Mouse (Mus musculus) right cerebral cortex, adult 18-20 months (tissue): ENCODE data around the gene H2-D1.
"Not testable (repeated sequence)": the region's sequence is repeated elsewhere in the genome, so short reads cannot be mapped to it uniquely, and the experiment has no call there.

Experiments
- DNase-seq: peaks from one replicate; pipeline ENCODE4 v3.0.0; 2022; ENCODE audit warnings: mixed read lengths

H2-D1 gene

DNA sequence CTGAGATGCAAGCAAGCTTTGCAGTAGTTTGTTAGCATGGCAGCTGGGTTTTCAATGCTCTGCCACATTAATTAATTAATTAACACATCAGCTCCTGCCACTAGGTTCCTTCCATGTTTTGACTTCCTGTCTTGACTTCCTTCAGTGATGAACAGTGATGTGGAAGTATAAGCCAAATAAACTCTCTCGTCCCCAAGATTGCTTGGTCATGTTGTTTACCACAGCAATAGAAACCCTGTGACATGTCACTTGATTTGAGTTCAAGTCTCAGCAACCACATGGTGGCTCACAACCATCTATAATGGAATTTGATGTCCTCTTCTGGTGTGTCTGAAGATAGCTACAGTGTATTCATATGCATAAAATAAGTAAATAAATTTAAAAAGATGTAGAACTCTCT lies 5.2 kb upstream of the H2-D1 start:
- no peak for DNase-seq

DNA sequence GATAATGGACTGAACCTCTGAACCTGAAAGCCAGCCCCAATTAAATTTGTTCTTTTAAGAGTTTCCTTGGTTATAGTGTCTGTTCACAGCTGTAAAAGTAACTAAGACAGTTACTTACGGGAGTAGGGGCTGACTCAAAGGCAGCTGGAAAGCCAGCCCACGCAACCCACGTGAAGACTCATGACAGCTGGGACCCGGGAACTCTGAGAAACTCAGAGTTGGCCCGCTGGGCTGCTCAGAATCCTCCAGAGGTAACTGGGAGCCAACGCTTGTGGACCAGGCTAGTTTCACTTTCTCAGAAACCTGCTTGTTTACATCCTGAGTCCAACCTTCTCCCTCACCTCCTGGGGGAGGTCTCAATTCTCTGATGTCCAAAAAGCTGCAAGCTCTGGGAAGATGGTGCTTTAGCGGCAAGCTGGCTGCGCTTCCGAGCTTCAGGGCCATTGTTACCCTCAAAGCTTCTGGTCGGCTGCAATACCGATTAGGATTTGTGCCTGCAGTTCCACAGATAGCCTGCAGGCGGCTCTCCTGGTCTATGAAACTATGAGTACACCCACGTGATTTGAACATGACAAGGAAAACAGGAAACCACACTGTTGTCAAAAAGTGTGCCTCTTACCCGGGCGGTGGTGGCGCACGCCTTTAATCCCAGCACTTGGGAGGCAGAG lies 4.6 kb upstream of the H2-D1 start:
- DNase-seq, result peak; percentile 92

DNA sequence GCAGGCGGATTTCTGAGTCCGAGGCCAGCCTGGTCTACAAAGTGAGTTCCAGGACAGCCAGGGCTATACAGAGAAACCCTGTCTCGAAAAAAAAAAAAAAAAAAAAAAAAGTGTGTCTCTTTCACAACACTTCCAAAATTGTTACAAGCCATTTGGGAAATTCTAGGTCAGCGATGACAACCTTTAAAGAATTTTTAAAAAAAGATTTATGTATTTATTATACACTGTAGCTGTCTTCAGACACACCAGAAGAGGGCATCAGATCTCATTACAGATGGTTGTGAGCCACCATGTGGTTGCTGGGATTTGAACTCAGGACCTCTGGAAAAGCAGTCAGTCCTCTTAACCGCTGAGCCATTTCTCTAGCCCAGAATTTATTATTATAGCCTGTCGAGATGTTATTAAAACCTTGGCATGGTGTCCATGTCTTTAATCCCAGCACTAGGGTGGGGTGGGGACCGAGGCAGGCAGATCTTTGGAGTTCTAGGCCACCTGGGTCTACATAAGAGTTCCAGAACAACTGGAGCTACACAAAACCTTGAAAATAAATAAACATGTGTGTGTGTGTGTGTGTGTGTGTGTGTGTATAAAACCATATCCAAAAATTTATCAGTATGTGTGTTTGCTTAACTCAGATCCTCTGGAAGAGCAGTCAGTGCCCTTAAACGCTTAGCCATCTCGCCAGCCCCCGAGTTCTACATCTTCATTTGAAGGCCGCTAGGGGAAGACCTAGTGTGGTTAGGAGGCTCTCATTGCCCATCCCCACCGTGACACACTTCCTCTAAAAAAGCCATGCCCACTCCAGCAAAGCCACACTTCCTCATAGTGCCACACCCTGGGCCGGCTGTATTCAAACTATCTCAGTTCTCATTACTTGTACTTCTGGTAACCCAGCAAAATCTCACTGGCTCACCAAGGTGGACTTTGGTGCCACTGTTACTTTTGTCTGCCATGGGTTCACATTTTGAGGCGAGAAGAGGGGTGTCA lies 3.7 kb upstream of the H2-D1 start:
- no peak for DNase-seq

DNA sequence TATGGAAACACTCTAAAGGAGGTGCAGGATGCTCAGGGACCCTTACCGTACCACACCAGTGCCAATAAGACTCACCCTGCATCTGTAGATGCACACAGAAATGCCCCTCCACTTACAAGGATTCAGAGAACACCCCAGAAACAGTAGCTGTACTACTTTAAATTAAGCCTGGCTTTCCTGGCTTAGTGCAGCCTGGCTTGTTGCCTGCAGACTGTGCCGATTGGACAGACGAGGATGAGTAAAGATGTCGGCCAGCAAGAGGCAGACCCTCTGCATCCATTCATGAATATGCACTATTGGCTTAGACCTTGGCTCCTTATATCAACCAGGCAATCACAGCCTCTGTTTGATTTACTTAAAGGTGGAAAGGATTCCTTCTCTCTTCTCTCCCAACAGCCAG lies 2.9 kb upstream of the H2-D1 start:
- DNase-seq, result no peak

DNA sequence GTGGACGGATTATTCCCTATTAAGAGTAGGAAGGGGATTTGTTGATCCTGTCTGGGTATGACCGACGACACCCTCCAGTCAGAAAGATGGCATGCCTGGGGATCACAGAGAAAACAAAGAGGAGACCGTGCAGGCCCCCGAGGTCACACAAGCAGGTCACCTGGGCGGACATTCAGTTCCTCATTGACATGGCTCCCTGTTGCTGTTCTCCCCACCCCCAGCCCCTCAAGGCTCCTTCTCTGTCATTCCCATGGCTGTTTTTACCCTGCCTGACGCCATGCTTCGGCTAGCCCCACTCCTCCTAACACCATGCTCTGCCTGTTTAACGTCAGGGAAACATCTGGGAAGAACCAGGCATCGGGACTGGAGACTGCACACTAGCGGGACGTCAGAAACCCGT lies 879 bp upstream of the H2-D1 start:
- no peak for DNase-seq

DNA sequence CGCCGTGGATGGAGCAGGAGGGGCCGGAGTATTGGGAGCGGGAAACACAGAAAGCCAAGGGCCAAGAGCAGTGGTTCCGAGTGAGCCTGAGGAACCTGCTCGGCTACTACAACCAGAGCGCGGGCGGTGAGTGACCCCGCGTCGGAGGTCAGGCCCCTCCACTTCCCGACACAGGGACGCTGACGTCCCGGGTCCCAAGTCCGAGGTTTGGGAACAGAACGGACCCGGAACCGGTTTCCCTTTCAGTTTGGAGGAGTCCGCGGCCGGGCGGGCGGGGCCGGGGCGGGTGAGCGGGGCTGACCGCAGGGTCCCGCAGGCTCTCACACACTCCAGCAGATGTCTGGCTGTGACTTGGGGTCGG lies 973 bp downstream of the H2-D1 start:
- no peak for DNase-seq

DNA sequence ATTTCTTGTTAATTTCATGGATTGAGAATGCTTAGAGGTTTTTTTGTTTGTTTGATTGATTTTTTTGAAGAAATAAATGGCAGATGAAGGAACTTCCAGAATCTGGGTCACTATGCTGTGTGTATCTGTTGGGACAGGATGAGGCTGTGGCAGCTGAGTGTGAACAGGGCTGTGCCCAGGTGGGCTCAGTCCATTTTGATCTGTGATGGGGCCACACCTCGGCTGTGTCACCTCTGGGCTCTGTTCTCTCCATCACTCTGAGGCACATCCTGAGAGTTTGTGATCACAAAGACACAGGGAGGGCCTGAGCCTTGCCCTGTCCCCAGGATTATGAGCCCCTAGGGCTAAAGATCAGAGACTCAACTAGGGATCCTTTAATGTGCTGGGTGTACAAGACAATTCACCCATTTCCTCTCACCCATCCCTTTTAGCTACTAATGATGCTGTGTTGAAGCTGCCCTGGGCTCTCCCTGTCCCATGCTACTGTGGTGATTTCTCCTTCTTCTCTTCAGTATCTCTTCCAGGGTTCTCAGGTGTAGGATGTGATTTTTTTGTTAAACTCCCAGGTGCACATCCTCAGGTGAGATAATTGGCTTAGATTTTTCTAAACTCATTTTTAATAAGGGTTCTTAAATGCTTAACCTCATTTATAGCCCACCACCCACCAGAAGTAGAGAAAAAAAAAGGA lies 5.0 kb downstream of the H2-D1 start:
- DNase-seq, result no peak

DNA sequence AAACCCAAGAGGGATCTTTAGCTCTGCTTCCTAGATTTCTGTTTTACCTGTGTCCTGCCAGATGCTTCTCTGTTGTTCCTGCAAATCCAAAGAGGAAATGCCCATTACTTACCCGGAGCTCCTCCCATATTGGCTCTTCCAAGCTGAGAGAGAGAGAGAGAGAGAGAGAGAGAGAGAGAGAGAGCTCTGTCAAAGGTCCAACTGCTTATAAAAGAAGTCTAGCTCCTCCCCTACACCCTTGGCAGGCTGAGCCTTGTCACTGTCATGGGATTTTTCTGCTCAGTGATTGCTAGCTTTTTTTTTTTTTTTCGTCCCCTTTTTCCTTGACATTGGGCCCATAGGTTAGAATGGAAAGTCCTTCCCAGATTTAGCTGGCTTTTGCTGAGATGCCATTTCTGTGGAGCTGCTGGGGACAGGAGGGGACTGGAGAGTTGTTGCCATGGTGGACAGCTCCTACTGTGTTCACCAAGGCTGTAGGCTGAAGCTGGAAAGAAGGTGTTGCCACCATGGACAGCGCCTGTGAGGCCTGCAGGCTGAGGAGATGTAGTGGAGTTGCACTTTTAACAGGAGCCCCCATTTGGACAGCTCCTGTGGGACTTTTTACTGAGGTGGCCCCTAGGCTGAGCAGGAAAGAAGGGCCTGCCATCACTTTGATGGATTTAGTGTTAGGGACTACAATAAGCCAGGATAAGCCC lies 7.3 kb downstream of the H2-D1 start:
- no peak for DNase-seq

DNA sequence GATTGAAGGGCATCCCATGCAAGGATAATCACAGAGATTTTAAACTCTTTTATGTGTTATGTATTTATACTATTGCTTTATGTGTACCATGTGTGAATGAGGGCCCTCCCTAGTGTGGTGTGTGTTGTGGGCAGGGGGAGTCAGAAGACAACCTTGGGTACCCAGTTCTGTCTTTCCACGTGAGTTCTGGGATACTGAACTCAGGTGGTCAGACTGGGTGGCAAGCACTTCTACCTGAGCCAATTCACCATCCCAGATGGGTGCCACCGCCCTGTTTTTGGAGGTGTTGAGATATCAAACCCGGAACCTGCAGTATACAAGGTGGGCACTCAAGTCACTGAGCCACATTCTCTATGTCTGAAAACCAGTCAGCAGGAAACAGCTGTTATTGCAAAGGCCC lies 9.7 kb downstream of the H2-D1 start:
- no peak for DNase-seq

DNA sequence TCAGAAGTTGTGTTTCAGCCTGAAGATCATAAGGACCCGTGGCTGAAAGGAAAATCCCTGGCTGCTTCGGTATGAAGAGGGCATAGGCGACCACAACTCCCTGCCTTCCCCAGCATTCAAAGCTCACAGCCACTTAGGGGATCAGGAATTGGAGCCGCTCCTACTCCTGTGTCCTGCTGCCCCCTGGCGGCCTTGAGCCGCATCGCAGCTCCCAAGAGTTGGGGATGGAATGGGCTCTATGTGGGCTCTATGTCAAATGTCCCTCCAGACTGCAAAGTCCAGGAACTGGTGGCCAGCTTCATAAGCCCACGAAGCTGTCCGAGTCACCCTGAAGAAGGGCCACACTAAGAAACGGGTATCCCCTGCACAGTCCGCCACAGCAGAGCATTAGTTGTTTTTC lies 12.2 kb downstream of the H2-D1 start:
- DNase-seq, result peak; percentile 83

DNA sequence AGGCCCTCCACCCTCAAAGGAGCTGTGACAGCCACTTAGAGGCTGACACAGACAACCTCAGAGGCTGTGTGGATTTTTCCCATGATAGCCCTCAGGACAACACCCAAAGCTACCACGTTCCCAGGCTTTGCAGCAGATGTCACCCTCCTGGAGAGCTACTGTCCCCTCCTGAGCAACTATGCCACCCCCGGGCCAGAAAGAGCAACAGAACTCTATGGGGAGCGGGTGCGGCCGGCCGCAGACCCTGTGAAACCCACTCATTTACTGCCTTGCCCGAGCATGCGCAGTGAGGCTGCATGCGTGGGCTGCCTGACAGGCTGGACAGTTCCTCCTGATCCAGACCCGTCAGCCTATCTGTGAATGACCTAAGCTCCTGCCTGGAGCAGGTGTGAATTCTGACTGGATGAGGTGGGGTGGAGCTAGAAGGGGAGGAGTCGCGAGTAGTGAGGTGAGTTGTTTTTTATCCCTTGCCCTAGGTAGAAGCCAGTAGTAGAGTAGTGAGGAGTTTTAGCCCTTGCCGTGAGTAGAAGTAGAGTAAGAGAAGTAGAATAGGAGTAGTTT lies 13.9 kb downstream of the H2-D1 start:
- no peak for DNase-seq

DNA sequence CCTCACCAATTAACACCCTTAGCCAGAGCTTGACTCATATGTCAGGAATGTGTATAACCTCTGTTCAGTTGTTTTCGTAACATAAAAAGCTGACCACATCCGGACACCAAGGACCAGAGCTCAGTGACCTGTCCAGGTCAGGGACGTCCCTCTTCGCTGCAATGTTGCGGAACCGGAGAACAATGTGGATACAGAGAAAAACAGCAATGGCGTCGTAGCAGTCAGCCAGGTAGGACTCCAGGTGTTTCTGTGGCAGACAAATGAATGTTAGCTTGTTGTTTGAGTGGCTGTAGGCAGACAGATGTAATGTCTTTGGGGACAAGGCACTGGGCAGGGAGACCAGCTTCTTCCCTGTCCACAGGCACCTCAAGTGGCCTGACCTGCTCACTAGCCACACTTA lies 15.5 kb downstream of the H2-D1 start:
- DNase-seq, result no peak

DNA sequence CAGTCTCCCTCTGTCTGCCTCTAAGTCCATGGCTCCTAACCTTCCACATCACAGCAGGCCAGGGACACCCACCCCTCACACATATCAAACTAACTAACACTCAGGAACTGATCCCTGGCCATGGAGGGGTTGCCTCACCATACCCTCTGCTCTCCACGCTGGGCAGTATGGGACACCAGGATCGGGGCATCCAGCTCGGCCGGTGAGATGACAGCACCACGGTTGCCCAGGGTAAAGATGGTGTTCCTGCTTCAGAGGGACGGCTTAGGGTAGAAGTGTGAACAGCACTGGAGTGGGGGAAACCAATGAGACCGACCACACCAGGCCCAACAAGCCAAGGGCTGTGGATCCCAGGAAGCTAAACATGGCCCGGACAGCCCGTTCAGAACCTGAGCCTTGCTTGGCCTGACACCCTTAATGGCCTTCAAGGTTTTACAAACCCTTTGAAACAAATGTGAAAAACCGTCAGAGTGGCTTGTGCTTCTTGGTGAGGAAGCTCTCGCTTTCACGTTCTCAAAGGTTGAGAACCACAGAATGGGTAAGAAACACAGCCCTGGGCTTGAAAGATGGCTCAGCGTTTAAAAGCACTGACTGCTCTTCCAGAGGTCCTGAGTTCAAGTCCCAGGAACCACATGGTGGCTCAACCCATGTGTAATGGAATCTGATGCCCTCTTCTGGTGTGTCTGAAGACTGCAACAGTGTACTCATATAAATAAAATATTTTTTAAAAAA lies 16.6 kb downstream of the H2-D1 start:
- no peak for DNase-seq

DNA sequence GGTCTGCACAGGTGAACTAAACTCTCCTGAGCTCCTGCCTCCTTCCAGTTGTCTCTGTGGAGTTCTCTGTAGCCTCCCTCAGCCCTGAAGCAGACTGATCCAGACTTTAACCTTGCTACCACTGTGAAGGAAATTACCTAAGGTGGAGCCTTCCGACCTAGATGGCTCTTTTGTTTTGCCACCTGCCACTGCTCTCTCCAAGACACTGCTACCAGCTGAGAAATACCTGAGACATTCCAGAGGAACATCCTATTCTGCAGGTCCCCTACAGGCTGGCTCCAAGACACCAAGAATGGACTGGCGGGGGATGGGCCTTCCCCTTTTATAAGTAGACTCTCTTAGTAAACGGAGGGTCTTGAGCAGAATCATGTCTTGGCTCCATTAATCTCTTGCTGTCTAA lies 17.7 kb downstream of the H2-D1 start:
- DNase-seq, result no peak

DNA sequence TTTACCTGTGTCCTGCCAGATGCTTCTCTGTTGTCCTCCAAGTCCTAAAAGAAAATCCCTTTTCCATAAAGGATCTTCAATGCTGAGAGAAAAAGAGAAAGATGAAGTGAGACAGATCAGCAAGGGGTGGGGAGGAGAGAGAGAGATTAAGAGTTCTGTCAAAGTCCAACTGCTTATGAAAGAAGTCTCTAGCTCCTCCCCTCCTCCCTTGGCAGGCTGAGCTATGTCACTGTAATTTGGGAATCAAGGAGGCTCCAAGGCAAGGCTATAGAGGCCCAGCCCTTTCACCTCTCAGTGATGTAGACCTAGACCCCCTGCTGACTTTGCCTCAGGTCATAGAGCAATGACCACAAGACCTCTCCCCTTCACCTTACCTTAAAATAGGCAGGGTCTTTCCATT lies 22.9 kb downstream of the H2-D1 start:
- DNase-seq, result no peak

DNA sequence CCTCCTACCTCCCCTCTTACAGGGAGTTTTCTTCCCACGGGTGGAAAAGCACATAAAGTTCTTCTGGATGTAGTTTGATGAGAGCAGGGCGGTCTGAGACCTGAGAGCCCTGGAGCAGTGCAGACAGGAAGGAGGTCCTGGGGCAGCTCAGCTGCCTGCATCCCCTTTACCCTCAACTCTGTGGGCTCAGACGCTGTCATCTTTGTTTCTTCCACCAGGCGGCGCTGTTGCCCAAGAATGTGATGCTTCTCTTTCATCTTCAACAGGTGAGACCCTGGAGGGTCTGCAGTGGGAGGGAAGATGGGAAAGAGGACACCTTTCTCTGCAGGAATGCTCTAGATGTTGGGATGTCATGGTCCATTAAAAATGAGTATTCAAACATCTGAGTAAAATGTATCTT lies 33.3 kb downstream of the H2-D1 start:
- not testable (repeated sequence) for DNase-seq

DNA sequence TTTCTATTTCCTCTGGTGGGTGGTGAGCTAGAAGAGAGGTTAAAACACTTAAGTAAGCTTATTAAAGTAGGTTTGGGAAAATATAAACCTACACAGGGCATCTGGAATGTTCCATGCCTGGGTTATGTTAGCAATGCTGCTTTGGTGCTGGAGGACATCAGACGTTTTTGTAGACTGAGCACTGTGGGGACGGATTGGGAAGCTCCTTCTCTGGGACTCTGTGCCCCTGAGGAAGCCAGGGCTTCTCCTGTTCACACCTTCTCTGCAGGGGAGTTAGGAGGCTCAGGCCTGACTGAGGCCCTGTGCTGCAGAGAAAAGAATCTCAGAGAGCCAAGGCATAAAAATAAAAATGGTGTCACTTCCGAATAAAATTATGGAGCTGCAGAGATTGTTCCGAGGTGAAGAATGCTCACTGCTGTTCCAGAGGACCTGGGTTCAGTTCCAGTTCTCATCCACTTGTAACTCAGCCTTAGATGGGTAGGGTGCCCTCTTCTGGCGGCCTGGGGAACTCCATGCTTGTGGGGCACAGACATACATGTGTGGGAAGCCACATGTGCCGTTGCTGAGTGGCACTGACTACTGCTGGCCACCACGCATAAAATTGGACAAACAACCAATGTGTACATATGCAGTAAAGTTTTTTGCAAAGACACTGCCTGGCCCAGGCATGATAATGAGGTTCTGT lies 37.9 kb downstream of the H2-D1 start:
- not testable (repeated sequence) for DNase-seq

DNA sequence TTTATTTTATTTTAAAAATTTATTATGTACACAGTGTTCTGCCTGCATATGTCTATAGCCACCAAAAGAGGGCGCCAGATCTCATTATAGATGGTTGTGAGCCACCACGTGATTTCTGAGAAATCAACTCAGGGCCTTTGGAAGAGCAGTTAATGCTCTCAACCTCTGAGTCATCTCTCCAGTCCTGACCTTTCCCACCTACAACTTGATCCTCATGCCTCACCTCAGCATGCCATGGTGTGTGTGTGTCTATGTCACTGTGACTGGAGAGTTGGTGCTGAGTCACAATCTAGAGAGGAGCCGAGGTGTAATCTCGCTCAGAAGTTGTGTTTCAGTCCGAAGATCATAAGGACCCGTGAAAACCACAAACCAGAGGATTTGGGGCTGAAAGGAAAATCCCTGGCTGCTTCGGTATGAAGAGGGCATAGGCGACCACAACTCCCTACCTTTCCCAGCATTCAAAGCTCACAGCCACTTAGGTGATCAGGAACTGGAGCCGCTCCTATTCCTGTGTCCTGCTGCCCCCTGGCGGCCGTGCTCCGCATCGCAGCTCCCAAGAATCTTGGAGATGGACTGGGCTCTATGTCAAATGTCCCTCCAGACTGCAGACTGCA lies 39.2 kb downstream of the H2-D1 start:
- DNase-seq, result peak; percentile 84

DNA sequence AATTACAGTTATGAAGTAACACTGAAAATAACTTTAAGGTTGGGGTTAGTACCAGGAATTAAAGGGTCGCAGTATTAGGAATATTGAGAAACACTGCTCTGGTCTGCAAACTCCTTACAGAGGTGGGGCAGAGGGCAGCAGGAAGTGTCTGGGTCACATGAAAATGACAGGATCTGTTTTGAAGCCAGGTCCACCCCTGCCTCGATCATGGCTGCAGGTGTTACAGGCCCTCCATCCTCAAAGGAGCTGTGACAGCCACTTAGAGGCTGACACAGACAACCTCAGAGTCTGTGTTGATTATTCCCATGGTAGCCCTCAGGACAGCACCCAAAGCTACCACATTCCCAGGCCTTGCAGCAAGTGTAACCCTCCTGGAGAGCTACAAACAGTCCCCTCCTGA lies 40.7 kb downstream of the H2-D1 start:
- no peak for DNase-seq

DNA sequence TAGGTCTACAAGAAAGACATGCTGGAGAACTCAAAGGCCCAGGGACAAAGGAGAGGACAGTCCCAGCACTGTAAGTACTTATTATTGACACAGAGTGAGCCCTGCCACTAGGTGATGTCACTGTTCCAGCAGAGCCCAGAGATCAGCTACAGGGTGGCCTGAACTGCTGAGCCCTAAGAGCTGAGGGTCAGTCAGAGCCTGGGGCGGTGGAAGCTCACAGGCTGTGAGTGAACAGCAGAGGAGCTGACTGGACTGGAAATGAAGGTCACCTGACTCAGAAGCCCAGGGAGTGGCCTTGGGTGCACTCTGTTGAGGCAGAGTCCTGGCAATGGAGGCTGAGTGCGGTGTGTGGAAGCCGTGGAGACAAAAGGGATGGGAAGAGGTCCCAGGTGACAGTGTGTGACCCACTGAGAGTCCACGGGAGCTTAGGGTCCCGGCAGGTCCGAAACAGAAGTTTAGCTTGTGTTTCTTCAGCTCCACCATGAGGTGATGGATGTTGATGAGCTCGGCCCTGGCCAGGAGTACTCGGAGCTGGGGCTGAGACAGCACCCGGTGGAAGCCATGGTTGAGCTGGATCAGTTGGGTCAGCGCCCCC lies 41.3 kb downstream of the H2-D1 start:
- DNase-seq, result no peak

DNA sequence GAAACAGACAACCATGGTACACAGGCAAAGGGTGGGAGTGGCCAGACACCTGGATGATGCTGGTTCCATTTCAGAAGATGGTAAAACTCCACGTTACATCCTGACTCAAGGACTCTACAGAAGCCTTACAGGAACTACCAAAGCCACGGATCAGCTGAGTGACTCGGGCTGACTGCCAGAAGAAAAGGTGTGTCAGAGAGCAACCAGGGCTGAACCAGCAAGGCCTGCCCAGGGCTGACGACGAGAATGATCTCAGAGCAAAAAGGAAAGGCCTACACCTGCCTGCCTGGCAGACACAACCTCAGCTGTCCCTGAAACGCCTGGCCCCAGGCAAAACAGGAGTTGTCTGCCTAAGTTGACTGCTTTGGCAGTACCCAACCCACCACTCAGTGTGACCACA lies 41.9 kb downstream of the H2-D1 start:
- DNase-seq, result no peak
